Mouse (Mus musculus) C2C12 (cell line): ENCODE measurements around the gene Prkce.

Experiments
- CEBPB ChIP-seq: IDR thresholded peaks from one replicate; pipeline ENCODE4 v1.6.1; 2011; ENCODE audit warnings: low read depth, mild to moderate bottlenecking, control low read depth, moderate library complexity
- CTCF ChIP-seq: IDR thresholded peaks from one replicate; pipeline ENCODE4 v1.5.1; 2011; ENCODE audit not compliant: control insufficient read depth, insufficient read depth, insufficient read length
- FOSL1 ChIP-seq: IDR thresholded peaks from one replicate; pipeline ENCODE4 v1.8.0; 2011; ENCODE audit warnings: mild to moderate bottlenecking, low read length; ENCODE audit not compliant: poor library complexity, insufficient read depth, severe bottlenecking
- MAX ChIP-seq: IDR thresholded peaks from one replicate; pipeline ENCODE4 v1.6.1; 2011; ENCODE audit warnings: mild to moderate bottlenecking, control low read depth
- USF1 ChIP-seq: IDR thresholded peaks from one replicate; pipeline ENCODE4 v1.6.1; 2011; ENCODE audit warnings: low read depth, mild to moderate bottlenecking, control low read depth, moderate library complexity

DNA sequence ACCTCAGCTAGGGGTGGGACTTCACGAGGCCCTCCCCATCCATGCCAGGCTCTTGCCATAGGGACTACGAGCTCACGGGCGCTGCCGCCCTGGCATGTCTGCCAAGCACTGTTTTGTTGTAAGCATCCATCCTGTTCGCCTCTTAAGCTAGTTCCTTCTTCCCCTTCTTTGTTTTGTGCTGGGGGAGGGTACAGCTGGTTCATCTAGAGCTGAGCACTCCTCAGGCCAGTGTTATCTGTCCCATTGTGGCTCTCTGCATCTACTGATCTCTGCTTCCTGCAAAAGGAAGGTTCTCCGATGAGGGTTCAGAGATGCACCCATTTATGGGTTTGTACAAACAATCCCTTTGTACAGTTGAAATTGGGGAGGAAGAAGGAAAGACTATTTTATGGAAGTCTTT lies 9.1 kb downstream of the Prkce start:
- TF ChIP-seq CTCF = no peak
- TF ChIP-seq CEBPB = no peak
- TF ChIP-seq FOSL1 = no peak
- no peak for TF ChIP-seq MAX
- no peak for TF ChIP-seq USF1
